Mouse (Mus musculus) myocyte (in vitro differentiated cells): ENCODE measurements around the gene Atp1b2. TPM values are rescaled to one million over a fixed set of nuclear protein-coding genes. Genes with fewer than 3 reads are reported as not detected.
A peak's percentile ranks its signal among the peaks of the same experiment; 100 is the strongest.
"Not testable (repeated sequence)": the region's sequence is repeated elsewhere in the genome, so short reads cannot be mapped to it uniquely, and the experiment has no call there.

ENCODE experiments used
- H3K27me3 ChIP-seq: one replicate; pipeline ENCODE4 v1.6.1; 2011; ENCODE audit not compliant: control insufficient read depth, insufficient read depth, insufficient read length
- H3K36me3 ChIP-seq: one replicate; pipeline ENCODE4 v1.6.1; 2011; ENCODE audit not compliant: control insufficient read depth, insufficient read depth
- H3K4me2 ChIP-seq: one replicate; pipeline ENCODE4 v1.6.1; 2011; ENCODE audit warnings: low read depth, control low read depth
- H3K4me3 ChIP-seq: one replicate; pipeline ENCODE4 v1.5.1; 2011; ENCODE audit warnings: mild to moderate bottlenecking, control low read depth, moderate library complexity
- H3K79me2 ChIP-seq: one replicate; pipeline ENCODE4 v1.6.1; 2011; ENCODE audit not compliant: control insufficient read depth, insufficient read depth
- H3ac ChIP-seq: one replicate; pipeline ENCODE4 v1.6.1; 2011; ENCODE audit not compliant: control insufficient read depth, insufficient read length
- CEBPB ChIP-seq: IDR thresholded peaks from 2 replicates; pipeline ENCODE4 v1.6.1; 2011; ENCODE audit warnings: mild to moderate bottlenecking, moderate library complexity; ENCODE audit not compliant: poor library complexity, insufficient read depth, severe bottlenecking
- E2F4 ChIP-seq: IDR thresholded peaks from one replicate; pipeline ENCODE4 v1.6.1; 2011; ENCODE audit warnings: mild to moderate bottlenecking, control low read depth, moderate library complexity; ENCODE audit not compliant: insufficient read depth
- MAX ChIP-seq: IDR thresholded peaks from one replicate; pipeline ENCODE4 v1.6.1; 2011; ENCODE audit warnings: low read depth, mild to moderate bottlenecking, control low read depth
- MYOD1 ChIP-seq, 3 experiments: IDR thresholded peaks; one replicate each; pipeline ENCODE4 v1.6.1; 2011; ENCODE audit warnings: control low read depth in 2 of 3, low read depth in 2 of 3, mild to moderate bottlenecking in 2 of 3, moderate library complexity in 1 of 3; ENCODE audit not compliant: insufficient read length in 2 of 3, control insufficient read depth in 1 of 3
- MYOG ChIP-seq, 3 experiments: IDR thresholded peaks; one replicate each; pipeline ENCODE4 v1.6.1; 2011; ENCODE audit warnings: control low read depth in 2 of 3, low read depth in 2 of 3, mild to moderate bottlenecking in 2 of 3; ENCODE audit not compliant: insufficient read length in 2 of 3, control insufficient read depth in 1 of 3, insufficient read depth in 1 of 3
- POLR2A ChIP-seq: IDR thresholded peaks from one replicate; pipeline ENCODE4 v1.6.1; 2011; ENCODE audit warnings: low read depth, mild to moderate bottlenecking, control low read depth, moderate library complexity; ENCODE audit not compliant: insufficient read length
- POLR2AphosphoS2 ChIP-seq: IDR thresholded peaks from one replicate; pipeline ENCODE4 v1.6.1; 2011; ENCODE audit warnings: low read depth, control low read depth; ENCODE audit not compliant: insufficient read length
- REST ChIP-seq: IDR thresholded peaks from one replicate; pipeline ENCODE4 v1.6.1; 2011; ENCODE audit warnings: mild to moderate bottlenecking, control low read depth, moderate library complexity; ENCODE audit not compliant: insufficient read depth, insufficient read length
- SRF ChIP-seq: IDR thresholded peaks from one replicate; pipeline ENCODE4 v1.6.1; 2011; ENCODE audit warnings: low read depth; ENCODE audit not compliant: control insufficient read depth, insufficient read length
- TCF12 ChIP-seq: IDR thresholded peaks from one replicate; pipeline ENCODE4 v1.6.1; 2011; ENCODE audit warnings: mild to moderate bottlenecking, control low read depth; ENCODE audit not compliant: poor library complexity, insufficient read depth, severe bottlenecking
- TCF3 ChIP-seq: IDR thresholded peaks from one replicate; pipeline ENCODE4 v1.6.1; 2011; ENCODE audit warnings: low read depth, control low read depth; ENCODE audit not compliant: insufficient read length
- USF1 ChIP-seq: IDR thresholded peaks from one replicate; pipeline ENCODE4 v1.6.1; 2011; ENCODE audit warnings: low read depth, mild to moderate bottlenecking, control low read depth, moderate library complexity
- polyA plus RNA-seq: library from polyadenylated mRNA; unstranded; fragments of >200 nt; fragmentation: generic; extraction: Trizol; gene quantifications from one replicate; pipeline ENCODE4 v1.2.1, GENCODE M21; 2012; ENCODE audit warnings: missing spikeins

Atp1b2 gene
- polyA plus RNA-seq, 1 experiment = 6.6 TPM

DNA sequence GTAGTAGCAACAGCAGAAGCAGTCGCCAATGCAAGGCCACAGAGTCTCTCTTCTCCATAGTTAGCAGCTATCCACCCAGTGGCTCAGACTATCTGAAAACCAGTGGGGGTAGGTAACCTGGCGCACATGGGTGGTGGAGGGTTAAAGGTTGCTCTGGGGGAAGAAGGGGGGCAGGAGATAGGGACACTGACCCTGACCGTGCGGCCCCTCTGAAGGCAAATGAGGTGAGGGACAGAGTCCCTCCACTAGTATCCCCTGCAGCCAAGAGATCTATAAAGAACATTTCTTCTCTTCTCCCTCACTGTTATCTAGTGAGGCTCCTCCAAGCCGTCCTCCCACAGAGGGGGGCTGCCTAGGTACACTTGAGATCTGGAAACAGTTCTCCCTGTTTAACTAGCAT is 12.1 kb upstream of the Atp1b2 start, which contains the start of gene Shbg:
TSS of gene Shbg (minus strand) at position 101 of the 400 bp plus-strand sequence.
- TF ChIP-seq MYOD1 (IDR thresholded peaks at IDR 0.05; ENCODE audit: control insufficient read depth in 1 of 3, insufficient read length in 2 of 3, low read depth in 2 of 3) = no peak
- no peak for TF ChIP-seq POLR2A
- TF ChIP-seq SRF = no peak
- no peak for TF ChIP-seq USF1
- no peak for TF ChIP-seq MYOG (IDR thresholded peaks at IDR 0.05; ENCODE audit: control insufficient read depth in 1 of 3, insufficient read depth in 1 of 3, insufficient read length in 2 of 3, low read depth in 2 of 3)
- no peak for TF ChIP-seq E2F4
- TF ChIP-seq TCF3 = no peak
- Histone ChIP-seq H3K79me2 (no peaks in the 10 kb centered on the region), H3K4me3 (no peak within 1 kb of the TSS), H3K27me3 (peaks cover 7% of the 10 kb centered on the region), H3K36me3 (no peaks in the 10 kb centered on the region), H3K4me2 (no peak within 1 kb of the TSS), H3ac (no peak within 1 kb of the TSS)

DNA sequence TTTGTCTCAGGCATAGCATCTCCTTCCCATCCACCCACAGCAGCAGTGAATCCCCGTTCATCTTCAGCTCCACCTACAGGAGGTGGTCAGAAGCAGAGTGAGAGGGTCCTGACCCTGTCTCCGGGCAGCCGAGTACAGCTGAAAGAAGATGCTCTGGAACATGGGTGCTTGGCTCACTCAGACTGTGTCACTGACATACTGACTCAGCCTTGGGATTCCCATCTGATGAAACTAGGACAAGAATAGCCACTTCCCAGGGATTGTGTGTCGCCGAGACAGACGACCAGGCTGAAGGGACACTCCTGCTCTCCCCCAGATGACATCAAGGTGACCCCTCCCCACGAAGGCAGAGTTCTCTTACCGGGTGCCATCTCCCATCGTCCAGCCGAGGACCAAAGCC is 11.0 kb upstream of the Atp1b2 start:
- Histone ChIP-seq H3K27me3 (peaks cover 7% of the 10 kb centered on the region), H3ac (no peak overlapping the region), H3K4me2 (no peak overlapping the region), H3K4me3 (no peak overlapping the region), H3K79me2 (no peaks in the 10 kb centered on the region), H3K36me3 (no peaks in the 10 kb centered on the region)
- no peak for TF ChIP-seq MYOG (IDR thresholded peaks at IDR 0.05; ENCODE audit: control insufficient read depth in 1 of 3, insufficient read depth in 1 of 3, insufficient read length in 2 of 3, low read depth in 2 of 3)
- no peak for TF ChIP-seq CEBPB
- TF ChIP-seq REST = no peak
- TF ChIP-seq MYOD1 (IDR thresholded peaks at IDR 0.05; ENCODE audit: control insufficient read depth in 1 of 3, insufficient read length in 2 of 3, low read depth in 2 of 3) = no peak
- TF ChIP-seq TCF12 = no peak
- no peak for TF ChIP-seq MAX
- no peak for TF ChIP-seq E2F4
- TF ChIP-seq USF1 = no peak
- no peak for TF ChIP-seq POLR2AphosphoS2
- TF ChIP-seq SRF = no peak
- TF ChIP-seq POLR2A = no peak
- no peak for TF ChIP-seq TCF3

DNA sequence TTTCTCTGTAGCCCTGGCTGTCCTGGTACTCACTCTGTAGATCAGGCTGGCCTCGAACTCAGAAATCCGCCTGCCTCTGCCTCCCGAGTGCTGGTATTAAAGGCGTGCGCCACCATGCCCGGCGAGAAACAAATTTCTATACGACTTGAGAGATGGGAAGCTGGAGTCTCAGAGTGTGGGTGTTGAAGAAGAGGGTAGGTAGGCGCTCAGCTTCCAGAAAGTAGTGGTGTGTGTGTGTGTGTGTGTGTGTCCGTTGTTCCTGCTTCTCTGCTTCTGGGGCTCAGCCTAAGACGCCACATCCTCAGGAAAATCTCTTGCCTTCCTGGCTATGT is 8.5 kb upstream of the Atp1b2 start:
- H3K79me2 ChIP-seq, H3ac ChIP-seq, H3K4me3 ChIP-seq, H3K36me3 ChIP-seq, H3K4me2 ChIP-seq: not testable (repeated sequence)
- peaks cover 11% of the 10 kb centered on the region for H3K27me3 ChIP-seq

DNA sequence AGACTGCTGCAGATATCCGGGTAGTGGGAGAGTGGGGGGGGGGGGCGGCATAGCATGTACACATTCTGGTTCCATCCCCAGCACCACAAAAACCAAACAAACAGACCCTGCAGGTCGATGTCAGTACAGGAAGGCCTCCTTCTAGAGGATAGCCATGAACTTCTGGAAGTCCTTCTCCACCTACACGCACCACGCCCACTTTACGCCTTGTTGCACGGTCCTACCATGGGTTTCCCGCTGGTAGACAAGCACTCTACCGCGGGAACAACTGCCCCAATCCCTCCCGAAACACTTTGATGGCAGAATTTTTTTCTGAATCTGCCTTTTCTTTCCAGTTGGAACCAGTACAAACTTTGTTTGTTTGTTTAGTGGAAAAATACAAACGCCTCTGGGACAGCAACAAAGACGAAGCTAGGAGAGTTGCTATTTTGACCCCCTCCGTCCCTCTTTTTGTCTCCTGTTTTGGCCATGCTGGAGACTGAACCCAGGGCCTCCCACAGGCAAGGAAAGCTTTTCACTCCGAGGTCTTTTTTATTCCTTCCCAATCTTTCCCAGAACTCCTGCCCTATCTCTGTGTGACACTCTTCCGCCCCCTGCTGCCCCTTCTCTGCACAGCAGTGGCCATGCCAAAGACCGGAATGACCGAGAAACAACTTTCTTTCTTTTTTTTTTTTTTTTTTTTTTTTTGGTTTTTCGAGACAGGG is 8.0 kb upstream of the Atp1b2 start:
- Histone ChIP-seq H3ac (no peak overlapping the region), H3K79me2 (no peaks in the 10 kb centered on the region), H3K4me3 (no peak overlapping the region), H3K36me3 (no peaks in the 10 kb centered on the region), H3K4me2 (peak overlapping the region; percentile 68), H3K27me3 (peaks cover 11% of the 10 kb centered on the region)
- no peak for TF ChIP-seq CEBPB
- no peak for TF ChIP-seq E2F4
- TF ChIP-seq TCF3 = no peak
- TF ChIP-seq MYOG (IDR thresholded peaks at IDR 0.05; ENCODE audit: control insufficient read depth in 1 of 3, insufficient read depth in 1 of 3, insufficient read length in 2 of 3, low read depth in 2 of 3) = no peak
- no peak for TF ChIP-seq SRF
- TF ChIP-seq REST = no peak
- TF ChIP-seq USF1 = no peak
- TF ChIP-seq MAX = no peak
- TF ChIP-seq POLR2AphosphoS2 = no peak
- TF ChIP-seq TCF12 = no peak
- no peak for TF ChIP-seq POLR2A
- no peak for TF ChIP-seq MYOD1 (IDR thresholded peaks at IDR 0.05; ENCODE audit: control insufficient read depth in 1 of 3, insufficient read length in 2 of 3, low read depth in 2 of 3)

DNA sequence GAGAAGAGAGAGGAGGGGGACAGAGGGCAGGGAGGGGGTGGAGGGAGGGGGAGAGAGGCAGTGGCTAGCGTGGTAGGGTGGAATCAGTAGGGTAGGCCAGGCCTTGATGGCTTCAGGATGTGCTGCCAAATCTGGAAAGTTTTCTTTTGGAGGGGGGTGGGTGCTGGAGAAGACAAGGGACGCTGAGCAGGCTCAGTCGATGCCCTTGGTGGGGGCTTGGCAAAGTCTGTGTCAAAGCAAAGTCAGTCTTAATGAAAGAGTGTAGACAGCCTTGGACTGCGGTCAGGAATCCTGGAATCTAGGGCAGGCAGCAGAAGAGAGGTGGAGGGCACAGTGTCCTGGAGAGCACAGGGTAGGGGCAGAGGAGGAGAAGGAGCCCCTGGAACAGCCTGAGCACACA is 5.2 kb upstream of the Atp1b2 start:
- Histone ChIP-seq H3K27me3 (peaks cover 3% of the 10 kb centered on the region), H3K36me3 (no peaks in the 10 kb centered on the region), H3K4me2 (no peak overlapping the region), H3K79me2 (no peaks in the 10 kb centered on the region), H3K4me3 (no peak overlapping the region), H3ac (no peak overlapping the region)
- TF ChIP-seq CEBPB (no peak), POLR2AphosphoS2 (no peak), MYOD1 (IDR thresholded peaks at IDR 0.05; ENCODE audit: control insufficient read depth in 1 of 3, insufficient read length in 2 of 3, low read depth in 2 of 3) (no peak), TCF3 (no peak), MAX (no peak), MYOG (IDR thresholded peaks at IDR 0.05; ENCODE audit: control insufficient read depth in 1 of 3, insufficient read depth in 1 of 3, insufficient read length in 2 of 3, low read depth in 2 of 3) (no peak), POLR2A (no peak), E2F4 (no peak), TCF12 (no peak), USF1 (no peak), REST (no peak), SRF (no peak)
